Mouse (Mus musculus) MEL (cell line): ENCODE measurements around the gene Pde1c.

Experiments used
- CTCF ChIP-seq, 3 experiments: IDR thresholded peaks in 2 of 3; conservative IDR thresholded peaks in 1 of 3; 2 replicates each; pipeline ENCODE4 v1.5.1; 2011 to 2012; ENCODE audit warnings: low read length in 3 of 3, low read depth in 2 of 3, mild to moderate bottlenecking in 2 of 3, improper control_type of control experiment in 1 of 3, inconsistent platforms in 1 of 3, mixed read lengths in 1 of 3, moderate library complexity in 1 of 3; ENCODE audit not compliant: control insufficient read depth in 1 of 3, insufficient read depth in 1 of 3, poor library complexity in 1 of 3, severe bottlenecking in 1 of 3
- E2F4 ChIP-seq: IDR thresholded peaks from 2 replicates; pipeline ENCODE4 v1.6.1; 2011; ENCODE audit warnings: low read depth, low read length, improper control_type of control experiment, borderline replicate concordance
- ELF1 ChIP-seq: IDR thresholded peaks from 2 replicates; pipeline ENCODE4 v1.6.1; 2014; ENCODE audit warnings: low read depth, mild to moderate bottlenecking, inconsistent platforms, low read length, improper control_type of control experiment, moderate library complexity
- EP300 ChIP-seq, 2 experiments: IDR thresholded peaks; 2 replicates each; pipeline ENCODE4 v1.6.1; 2011; ENCODE audit warnings: improper control_type of control experiment in 2 of 2, low read length in 2 of 2, low read depth in 1 of 2, mild to moderate bottlenecking in 1 of 2
- GATA1 ChIP-seq: IDR thresholded peaks from 2 replicates; pipeline ENCODE4 v1.6.1; 2011; ENCODE audit warnings: low read depth, low read length, improper control_type of control experiment
- KAT2A ChIP-seq: conservative IDR thresholded peaks from 2 replicates; pipeline ENCODE4 v1.6.1; 2012; ENCODE audit warnings: low read depth, low read length, improper control_type of control experiment, inconsistent platforms
- MAFK ChIP-seq: IDR thresholded peaks from 2 replicates; pipeline ENCODE4 v1.6.1; 2011; ENCODE audit warnings: low read depth, mild to moderate bottlenecking, low read length, improper control_type of control experiment, borderline replicate concordance
- POLR2A ChIP-seq, 2 experiments: IDR thresholded peaks; 2 replicates each; pipeline ENCODE4 v1.6.1; 2011 to 2012; ENCODE audit warnings: low read length in 2 of 2, mild to moderate bottlenecking in 2 of 2, control low read depth in 1 of 2, improper control_type of control experiment in 1 of 2, low read depth in 1 of 2, moderate library complexity in 1 of 2; ENCODE audit not compliant: control insufficient read depth in 1 of 2, insufficient read depth in 1 of 2, poor library complexity in 1 of 2
- POLR2AphosphoS2 ChIP-seq: IDR thresholded peaks from 2 replicates; pipeline ENCODE4 v1.6.1; 2011; ENCODE audit warnings: low read length, improper control_type of control experiment
- RAD21 ChIP-seq: IDR thresholded peaks from 2 replicates; pipeline ENCODE4 v1.6.1; 2011; ENCODE audit warnings: mild to moderate bottlenecking, low read depth, low read length, improper control_type of control experiment
- TCF12 ChIP-seq: IDR thresholded peaks from 2 replicates; pipeline ENCODE4 v1.6.1; 2014; ENCODE audit warnings: low read depth, mild to moderate bottlenecking, inconsistent platforms, low read length, improper control_type of control experiment, moderate library complexity
- USF2 ChIP-seq, 2 experiments: IDR thresholded peaks; 2 replicates each; pipeline ENCODE4 v1.6.1; 2011 to 2012; ENCODE audit warnings: improper control_type of control experiment in 2 of 2, low read length in 2 of 2, borderline replicate concordance in 1 of 2, inconsistent platforms in 1 of 2, low read depth in 1 of 2, mild to moderate bottlenecking in 1 of 2; ENCODE audit not compliant: insufficient read depth in 1 of 2

GRCm38 (mm10) chr6:56156836-56157235 is 412.1 kb downstream of the Pde1c start:
- TF ChIP-seq CTCF (IDR thresholded peaks at IDR 0.05 in 2 of 3, conservative IDR thresholded peaks at IDR 0.05 in 1 of 3; ENCODE audit: control insufficient read depth in 1 of 3, insufficient read depth in 1 of 3, low read depth in 2 of 3, low read length in 3 of 3, poor library complexity in 1 of 3, severe bottlenecking in 1 of 3) (no peak), GATA1 (no peak), KAT2A (no peak), POLR2A (IDR thresholded peaks at IDR 0.05; ENCODE audit: control insufficient read depth in 1 of 2, insufficient read depth in 1 of 2, low read depth in 1 of 2, low read length in 2 of 2, poor library complexity in 1 of 2) (no peak), ELF1 (no peak), POLR2AphosphoS2 (no peak), TCF12 (no peak), E2F4 (no peak), RAD21 (no peak), MAFK (no peak), USF2 (IDR thresholded peaks at IDR 0.05; ENCODE audit: borderline replicate concordance in 1 of 2, insufficient read depth in 1 of 2, low read depth in 1 of 2, low read length in 2 of 2) (no peak), EP300 (IDR thresholded peaks at IDR 0.05; ENCODE audit: low read depth in 1 of 2, low read length in 2 of 2) (no peak)
